Mouse (Mus musculus) frontal cortex, adult (tissue): ENCODE results near the gene Ear1.
"Not testable (repeated sequence)": the region's sequence is repeated elsewhere in the genome, so short reads cannot be mapped to it uniquely, and the experiment has no call there.

Experiments
- ATAC-seq: cut with Nextera tagmentation; 2 replicates; pipeline ENCODE4 v1.9.2; 2017; ENCODE audit warnings: mild to moderate bottlenecking, moderate library complexity, mixed read lengths; ENCODE audit not compliant: low TSS enrichment

The Ear1 gene

DNA sequence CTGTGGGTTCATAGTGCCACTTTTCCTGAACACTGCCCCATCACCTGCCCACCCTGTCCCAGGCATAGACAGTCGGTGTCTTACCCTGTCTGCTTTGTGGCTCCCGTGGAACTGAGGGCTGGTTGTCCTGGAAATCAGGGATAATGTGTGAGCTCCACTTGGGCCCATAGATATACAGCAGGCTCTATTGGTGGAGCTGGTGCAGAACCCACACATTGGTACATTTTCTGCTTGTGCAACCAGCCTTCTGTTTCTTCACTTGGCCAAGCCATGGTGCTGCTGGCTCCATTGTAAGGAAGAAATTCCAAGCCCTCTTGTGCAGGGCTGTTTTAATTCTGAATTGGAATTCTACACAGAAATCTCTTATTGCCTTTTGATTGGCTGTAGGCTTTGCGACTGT is at the start of gene Ear1:
Gene Ear1, minus strand, starts transcription at position 101 of the 400 bp plus-strand sequence.
- not testable (repeated sequence) for ATAC-seq

DNA sequence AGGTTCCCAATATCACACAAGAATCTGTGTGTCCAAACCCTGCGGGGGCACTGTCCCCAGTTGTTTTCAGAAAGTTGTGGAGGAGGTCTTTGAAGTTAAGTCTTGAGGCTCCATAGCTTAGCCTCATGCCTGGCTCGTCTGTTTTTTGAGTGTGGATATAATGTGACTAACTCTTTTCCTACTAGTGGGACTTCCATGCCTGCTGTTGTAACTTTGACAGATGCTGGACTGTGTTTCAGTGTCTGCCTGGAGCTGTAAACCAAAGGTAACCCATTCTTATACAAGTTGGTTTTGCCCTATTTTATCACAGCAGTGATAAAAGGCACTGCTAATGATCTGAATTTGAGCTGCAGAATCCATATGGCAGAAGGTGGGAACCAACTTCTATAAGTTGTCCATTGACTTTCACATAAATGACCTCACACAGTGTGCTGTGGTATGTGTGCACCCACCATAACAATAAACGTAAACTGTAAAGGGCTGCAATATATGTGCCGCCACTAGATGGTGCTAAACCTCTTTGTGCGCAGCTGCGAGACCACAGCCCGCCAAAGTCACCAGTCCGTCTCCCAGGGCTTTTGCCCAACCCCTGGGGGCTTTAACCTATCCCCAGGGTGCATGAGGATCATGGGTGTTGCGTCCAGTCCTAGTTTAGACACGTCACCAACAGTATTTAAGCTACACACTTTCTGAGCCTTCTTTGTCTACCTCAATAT is 49.5 kb upstream of the Ear1 start, which contains the start of gene Gm8113:
Gene Gm8113, plus strand, starts transcription at position 703 of the 716 bp plus-strand sequence.
- 0 out of 2 replicates have a peak, but pooled peaks have one; percentile 69 for ATAC-seq

DNA sequence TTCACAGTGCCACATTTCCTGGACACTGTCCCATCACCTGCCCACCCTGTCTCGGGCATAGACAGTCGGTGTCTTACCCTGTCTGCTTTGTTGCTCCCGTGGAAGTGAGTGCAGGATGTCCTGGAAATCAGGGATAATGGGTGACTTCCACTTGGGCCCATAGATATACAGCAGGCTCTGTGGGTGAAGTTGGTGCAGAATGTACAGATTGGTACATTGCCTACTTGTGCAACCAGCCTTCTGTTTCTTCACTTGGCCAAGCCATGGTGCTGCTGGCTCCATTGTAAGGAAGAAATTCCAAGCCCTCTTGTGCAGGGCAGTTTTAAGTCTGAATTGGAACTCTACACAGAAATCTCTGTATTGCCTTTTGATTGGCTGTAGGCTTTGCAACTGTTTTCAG is 48.1 kb upstream of the Ear1 start, which contains the start of gene Ear10:
Gene Ear10, minus strand, starts transcription at position 101 of the 400 bp plus-strand sequence.
- not testable (repeated sequence) for ATAC-seq

DNA sequence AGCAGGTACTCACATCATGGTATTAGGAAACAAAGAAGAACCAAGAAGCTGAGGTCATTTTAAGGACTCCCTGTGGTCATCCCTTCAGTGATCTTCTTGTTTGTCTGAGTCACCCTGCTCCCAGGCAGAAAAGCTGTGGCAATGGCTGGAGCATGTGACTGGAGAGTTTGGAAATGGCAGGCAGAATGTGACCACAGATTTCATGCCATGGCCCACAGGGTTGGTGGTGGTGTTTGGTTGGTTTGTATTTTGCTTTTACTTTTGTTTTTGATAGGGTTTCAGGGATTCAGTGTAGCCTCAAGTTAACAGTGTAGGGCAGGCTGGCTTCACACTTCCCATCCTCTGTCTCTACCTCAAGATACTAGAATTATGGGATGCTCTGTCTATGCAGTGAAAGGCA is 42.9 kb upstream of the Ear1 start:
- ATAC-seq, result not testable (repeated sequence)

DNA sequence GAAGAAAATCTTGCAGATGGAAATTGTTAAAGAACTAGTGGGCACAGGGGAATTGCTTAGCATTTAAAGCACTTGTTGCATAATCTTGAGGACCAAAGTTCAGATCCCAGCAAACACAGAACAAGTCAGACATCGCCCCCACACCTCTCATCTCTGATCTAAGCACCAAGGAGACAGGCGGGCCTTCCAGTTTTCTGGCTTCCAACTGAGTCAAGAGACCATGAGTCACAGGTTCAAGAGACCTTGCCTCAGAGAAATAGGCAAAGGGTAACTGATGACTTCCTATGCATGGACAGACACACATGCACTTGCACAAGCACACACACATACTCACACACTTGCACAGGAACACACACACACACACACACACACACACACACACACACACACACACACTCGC is 23.3 kb upstream of the Ear1 start:
- not testable (repeated sequence) for ATAC-seq

DNA sequence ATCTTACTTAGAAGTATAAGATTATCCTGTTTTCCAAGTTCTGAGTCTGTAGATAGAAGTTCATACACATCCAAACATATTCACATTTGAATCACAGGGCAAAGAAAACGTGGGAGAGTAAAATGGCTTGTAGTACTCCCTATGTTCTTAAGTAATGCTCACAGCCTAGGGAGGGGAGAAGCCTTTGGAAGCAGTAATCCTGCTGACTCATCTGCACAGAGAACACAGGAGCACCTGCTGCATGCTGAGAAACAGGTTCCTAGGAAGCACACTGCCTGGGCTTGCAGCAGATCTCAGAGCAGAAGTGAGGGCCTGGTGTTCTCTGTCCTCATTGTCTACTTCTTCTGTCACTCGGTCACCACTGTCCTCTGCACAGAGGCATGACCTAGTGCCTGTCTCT is 20.0 kb upstream of the Ear1 start:
- ATAC-seq, result peak; percentile 55; the same call in 1 of the 2 replicates

DNA sequence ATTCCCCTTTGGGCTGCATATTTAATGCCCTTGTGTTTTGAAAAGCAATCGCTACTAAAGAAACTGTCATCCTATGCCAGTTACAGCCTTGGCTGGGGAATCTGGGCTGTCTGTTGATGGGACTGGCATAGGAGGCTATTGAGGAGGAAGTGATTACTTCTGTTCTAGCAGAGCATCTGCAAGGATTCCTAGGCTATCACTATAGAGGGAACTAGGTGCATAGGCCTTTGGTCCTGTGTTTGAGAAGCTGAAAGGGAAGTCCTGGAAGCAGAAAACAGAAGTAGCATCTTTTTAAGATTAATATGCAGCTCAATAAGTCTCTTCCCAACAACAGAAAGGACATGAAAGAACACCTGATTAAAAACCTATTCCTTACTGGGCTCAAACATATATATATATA is 16.0 kb upstream of the Ear1 start:
- ATAC-seq, result not testable (repeated sequence)

DNA sequence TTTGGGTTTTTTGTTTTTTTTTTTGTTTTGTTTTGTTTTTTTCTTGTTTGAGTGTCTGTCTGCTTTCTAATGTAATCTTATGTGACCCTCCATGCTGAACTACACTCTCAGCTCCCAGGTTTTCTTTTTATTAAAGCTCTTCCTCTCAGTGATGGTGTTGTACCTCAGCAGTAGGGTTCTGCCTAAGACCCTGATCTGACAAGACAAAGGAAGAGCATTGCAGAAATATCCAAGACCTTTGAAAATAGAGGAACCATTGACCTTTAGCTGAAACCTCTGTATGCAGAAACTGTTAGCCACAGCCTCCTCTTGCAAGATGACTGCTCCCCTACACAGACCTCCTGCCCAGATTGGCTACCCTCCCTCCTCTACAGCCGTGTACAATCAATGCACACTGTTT is 10.9 kb upstream of the Ear1 start:
- not testable (repeated sequence) for ATAC-seq

DNA sequence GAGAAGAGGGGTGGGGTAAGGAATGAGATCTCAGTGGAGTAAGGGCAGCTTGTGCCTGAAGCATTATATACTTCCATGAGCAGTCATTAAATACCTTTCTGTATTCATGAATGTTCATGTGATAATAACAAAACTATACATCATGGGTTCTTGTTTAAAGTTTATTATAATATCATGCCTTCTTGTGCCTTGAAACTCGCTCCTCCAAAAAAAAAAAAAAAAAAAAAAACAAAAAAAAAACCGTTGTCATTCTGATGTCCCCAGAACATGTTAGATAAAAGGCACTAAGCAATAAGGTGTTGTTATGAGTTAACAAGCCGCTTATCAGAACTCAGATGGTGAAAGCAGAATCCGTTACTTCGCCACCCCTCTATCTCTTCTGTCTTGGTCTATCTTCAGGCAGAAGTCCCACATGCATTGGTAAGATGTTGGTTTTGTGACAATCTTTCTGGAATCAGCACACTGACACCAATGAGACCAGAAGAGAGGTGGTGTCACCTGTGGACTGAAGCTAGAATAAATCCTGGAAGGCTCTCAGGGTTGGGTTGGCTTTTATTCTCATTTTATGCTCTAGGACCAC is 4.7 kb upstream of the Ear1 start:
- ATAC-seq, result not testable (repeated sequence)

DNA sequence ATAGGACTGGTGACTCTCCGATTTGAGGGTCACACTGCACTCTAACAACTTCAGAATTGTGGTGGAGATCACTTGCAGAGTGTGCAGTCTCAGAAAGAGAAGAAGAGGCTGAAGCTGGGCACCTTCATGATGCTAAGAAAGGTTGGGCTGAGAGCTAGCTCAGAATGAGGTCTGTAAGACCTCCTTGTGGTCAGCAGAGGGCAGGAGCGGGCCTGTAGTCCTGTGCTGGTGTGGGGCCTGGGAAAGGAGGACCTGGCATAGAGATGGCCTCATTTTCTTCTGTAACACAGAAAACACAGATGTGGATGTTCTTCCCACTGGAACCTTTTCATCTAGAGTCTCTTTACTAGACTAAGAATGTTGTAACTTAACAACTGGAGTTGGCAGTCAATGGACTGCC is 2.5 kb upstream of the Ear1 start:
- peak; percentile 50; the same call in 1 of the 2 replicates for ATAC-seq

DNA sequence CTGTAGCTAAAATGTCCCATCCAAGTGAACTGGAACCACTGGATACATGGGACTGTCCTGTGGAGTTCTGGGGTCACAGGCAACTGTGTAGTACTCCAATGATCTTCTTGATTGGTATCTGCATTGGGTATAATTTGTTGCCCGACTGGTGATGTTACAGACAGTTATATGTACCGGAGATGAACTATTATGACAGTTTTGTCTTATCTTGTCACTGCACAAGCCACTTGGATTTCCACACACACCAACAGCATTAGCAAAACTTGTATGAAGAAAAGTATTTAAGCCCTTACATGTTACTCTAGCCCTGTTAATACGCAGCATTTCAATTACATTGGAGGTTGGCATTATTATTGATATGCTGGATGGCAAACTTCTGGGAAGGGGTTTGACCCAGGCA is 455 bp downstream of the Ear1 start:
- not testable (repeated sequence) for ATAC-seq

DNA sequence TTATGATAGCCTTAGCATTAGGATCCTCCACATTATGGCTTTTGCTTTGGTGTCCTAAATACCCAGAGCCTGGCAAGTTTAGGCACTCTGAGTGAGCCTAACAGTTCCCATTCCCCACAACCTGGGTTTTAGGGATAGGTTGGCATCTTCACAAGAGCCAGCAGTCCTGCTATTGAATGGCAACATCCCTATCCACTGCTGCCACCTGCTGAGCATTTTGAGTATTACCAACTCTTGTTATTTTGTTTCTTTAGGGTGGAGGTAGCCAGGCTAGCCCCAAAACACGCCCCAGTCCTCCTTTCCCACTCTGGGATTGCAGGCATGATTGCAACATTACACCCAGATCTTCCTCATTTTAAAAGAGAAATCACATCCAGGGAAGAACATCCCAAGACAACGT is 14.8 kb downstream of the Ear1 start:
- ATAC-seq, result peak; percentile 70; the same call in 1 of the 2 replicates

DNA sequence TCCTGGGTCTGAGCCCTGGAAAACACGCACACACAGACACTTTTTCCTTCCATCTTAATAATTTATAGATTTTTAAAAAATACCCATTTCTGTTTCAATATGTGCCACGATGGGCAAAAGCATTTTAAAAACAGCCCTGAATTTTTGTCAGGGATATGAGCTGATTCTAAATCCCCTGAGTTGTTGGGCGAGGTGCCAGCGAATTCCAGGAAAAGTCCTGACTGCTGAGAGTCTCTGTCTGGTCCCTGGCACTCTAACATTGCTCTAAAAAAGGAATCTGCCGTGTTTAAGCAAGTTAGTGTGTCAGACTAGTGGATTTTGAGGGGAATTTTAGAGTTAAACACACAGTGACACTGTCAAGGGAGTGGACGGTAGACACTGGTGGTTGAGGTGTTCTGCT is 15.9 kb downstream of the Ear1 start:
- not testable (repeated sequence) for ATAC-seq

DNA sequence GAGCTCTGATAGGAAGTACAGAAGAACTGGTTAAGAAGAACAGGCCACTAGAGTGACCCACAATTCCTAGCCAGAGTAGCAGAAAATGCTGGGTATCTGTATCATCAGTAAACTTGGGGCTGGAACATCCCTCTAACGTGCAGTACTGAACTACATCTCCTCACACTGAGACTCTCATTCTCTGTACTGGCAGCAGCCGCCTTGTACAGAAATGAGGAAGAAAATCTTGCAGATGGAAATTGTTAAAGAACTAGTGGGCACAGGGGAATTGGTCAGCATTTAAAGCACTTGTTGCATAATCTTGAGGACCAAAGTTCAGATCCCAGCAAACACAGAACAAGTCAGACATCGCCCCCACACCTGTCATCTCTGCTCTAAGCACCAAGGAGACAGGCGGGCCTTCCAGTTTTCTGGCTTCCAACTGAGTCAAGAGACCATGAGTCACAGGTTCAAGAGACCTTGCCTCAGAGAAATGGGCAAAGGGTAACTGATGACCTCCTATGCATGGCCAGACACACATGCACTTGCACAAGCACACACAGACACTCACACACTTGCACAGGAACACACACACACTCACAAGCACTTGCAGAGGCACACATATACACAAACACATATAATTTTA is 31.3 kb downstream of the Ear1 start:
- ATAC-seq, result not testable (repeated sequence)

DNA sequence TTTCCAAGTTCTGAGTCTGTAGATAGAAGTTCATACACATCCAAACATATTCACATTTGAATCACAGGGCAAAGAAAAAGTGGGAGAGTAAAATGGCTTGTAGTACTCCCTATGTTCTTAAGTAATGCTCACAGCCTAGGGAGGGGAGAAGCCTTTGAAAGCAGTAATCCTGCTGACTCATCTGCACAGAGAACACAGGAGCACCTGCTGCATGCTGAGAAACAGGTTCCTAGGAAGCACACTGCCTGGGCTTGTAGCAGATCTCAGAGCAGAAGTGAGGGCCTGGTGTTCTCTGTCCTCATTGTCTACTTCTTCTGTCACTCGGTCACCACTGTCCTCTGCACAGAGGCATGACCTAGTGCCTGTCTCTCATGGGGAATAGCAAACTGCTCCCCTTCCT is 34.3 kb downstream of the Ear1 start:
- ATAC-seq, result not testable (repeated sequence)

DNA sequence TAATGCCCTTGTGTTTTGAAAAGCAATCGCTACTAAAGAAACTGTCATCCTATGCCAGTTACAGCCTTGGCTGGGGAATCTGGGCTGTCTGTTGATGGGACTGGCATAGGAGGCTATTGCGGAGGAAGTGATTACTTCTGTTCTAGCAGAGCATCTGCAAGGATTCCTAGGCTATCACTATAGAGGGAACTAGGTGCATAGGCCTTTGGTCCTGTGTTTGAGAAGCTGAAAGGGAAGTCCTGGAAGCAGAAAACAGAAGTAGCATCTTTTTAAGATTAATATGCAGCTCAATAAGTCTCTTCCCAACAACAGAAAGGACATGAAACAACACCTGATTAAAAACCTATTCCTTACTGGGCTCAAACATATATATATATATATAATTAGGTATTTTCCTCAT is 40.0 kb downstream of the Ear1 start:
- not testable (repeated sequence) for ATAC-seq

DNA sequence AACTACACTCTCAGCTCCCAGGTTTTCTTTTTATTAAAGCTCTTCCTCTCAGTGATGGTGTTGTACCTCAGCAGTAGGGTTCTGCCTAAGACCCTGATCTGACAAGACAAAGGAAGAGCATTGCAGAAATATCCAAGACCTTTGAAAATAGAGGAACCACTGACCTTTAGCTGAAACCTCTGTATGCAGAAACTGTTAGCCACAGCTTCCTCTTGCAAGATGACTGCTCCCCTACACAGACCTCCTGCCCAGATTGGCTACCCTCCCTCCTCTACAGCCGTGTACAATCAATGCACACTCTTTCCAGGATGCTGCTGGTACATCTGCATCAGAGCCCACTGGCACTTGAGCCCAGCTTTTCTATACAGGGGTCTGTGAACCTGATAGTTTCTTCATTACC is 44.9 kb downstream of the Ear1 start:
- ATAC-seq, result not testable (repeated sequence)

DNA sequence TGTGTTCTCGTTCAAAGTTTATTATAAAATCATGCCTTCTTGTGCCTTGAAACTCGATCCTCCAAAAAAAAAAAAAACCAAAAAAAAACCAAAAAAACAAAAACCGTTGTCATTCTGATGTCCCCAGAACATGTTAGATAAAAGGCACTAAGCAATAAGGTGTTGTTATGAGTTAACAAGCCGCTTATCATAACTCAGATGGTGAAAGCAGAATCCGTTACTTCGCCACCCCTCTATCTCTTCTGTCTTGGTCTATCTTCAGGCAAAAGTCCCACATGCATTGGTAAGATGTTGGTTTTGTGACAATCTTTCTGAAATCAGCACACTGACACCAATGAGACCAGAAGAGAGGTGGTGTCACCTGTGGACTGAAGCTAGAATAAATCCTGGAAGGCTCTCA is 51.1 kb downstream of the Ear1 start:
- ATAC-seq, result not testable (repeated sequence)

DNA sequence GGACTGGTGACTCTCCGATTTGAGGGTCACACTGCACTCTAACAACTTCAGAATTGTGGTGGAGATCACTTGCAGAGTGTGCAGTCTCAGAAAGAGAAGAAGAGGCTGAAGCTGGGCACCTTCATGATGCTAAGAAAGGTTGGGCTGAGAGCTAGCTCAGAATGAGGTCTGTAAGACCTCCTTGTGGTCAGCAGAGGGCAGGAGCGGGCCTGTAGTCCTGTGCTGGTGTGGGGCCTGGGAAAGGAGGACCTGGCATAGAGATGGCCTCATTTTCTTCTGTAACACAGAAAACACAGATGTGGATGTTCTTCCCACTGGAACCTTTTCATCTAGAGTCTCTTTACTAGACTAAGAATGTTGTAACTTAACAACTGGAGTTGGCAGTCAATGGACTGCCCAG is 53.4 kb downstream of the Ear1 start:
- peak; percentile 57; the same call in 1 of the 2 replicates for ATAC-seq

DNA sequence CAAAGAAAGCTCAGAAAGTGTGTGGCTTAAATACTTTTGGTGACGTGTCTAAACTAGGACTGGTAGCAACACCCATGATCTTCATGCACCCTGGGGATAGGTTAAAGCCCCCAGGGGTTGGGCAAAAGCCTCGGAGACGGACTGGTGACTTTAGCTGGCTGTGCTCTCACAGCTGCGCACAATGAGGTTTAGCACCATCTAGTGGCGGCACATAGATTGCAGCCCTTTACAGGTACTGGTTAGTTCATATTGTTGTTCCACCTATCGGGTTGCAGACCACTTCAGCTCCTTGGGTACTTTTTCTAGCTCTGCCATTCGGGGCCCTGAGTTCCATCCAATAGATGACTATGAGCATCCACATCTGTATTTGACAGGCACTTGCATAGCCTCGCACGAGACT is 62.9 kb downstream of the Ear1 start:
- not testable (repeated sequence) for ATAC-seq

DNA sequence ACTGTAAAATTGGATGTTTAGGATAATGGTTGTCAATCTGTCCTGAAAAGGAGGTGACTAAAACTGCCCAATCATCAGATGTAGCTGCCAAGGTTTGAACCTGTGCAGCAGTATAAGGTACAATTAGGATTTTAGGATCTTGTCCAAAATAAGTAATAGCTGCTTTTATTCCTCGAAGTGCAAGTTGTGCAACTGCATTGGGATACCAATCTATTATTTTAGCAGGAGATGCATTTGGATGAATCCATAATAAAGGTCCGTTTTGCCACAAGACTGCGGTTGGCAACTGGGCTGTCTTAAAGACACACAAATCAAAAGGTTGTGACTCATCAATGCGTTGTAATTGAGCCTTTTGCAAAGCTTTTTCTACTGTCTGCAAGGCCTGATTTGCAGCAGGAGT is 67.2 kb downstream of the Ear1 start:
- not testable (repeated sequence) for ATAC-seq

DNA sequence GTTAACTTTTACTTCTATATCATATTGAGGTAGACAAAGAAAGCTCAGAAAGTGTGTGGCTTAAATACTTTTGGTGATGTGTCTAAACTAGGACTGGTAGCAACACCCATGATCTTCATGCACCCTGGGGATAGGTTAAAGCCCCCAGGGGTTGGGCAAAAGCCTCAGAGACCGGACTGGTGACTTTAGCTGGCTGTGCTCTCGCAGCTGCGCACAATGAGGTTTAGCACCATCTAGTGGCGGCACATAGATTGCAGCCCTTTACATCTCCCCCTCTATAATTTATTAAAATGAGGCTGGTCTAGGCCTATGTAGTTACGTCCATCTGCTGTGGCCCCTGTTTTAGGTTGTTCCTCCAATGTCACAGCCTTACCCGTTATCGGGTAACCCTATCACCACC is 70.9 kb downstream of the Ear1 start:
- not testable (repeated sequence) for ATAC-seq
